Mouse (Mus musculus) heart, postnatal 25 days (tissue): Measurements from ENCODE around the gene Gm7579. TPM values are rescaled to one million over a fixed set of nuclear protein-coding genes. Genes with fewer than 3 reads are reported as not detected.
"Not testable (repeated sequence)": the region's sequence is repeated elsewhere in the genome, so short reads cannot be mapped to it uniquely, and the experiment has no call there.

Experiments
- DNase-seq: peaks from one replicate; pipeline ENCODE4 v3.0.0; 2022; ENCODE audit warnings: low spot score
- intact Hi-C: fragments of 180-260 bp; cut with DNase I; formaldehyde crosslinking; loops from one replicate; pipeline ENCODE4 v1.15.1; 2025
- total RNA-seq, 2 experiments: library from RNA; stranded (reverse); gene quantifications; 2 replicates each; pipeline ENCODE4 v1.2.3; 2021

Gm7579 gene
- not detected for total RNA-seq

DNA sequence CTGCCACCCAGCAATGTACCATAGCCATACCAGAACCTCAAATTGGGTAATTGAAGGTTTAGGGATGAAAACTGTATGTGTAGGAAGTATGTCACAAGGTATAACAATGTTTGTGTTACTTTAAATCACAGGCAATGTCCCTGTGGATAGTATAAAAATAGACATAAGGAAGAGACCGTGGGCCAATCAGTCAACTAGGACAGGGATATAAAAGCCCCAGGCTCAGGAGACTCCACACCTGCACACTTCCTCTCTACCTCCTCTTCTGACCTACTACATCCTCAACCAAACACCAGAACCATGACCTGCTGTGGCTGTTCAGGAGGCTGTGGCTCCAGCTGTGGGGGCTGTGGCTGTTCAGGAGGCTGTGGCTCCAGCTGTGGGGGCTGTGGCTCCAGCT, at the start of gene Gm7579:
Gm7579 (plus strand) TSS at position 301 of the 400 bp plus-strand sequence.
- no peak for DNase-seq
- intact Hi-C loops: no loop called here

DNA sequence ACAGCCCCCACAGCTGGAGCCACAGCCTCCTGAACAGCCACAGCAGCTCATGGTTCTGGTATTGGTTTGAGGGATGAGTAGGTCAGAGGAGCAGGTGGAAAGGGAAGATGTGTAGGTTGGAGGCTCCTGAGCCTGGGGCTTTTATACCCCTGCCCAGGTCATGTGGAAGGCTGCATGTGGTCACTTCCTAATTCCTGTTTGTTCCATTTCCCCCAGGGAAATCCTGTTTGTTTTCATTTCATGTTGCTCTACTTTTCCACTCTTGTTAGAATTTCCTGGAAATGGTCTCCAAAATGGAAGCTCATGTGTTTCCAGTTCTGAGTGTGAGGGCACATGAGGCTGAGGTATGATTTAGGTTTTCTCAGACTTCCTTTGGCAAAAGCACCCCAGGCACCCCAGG, 46.0 kb upstream of the Gm7579 start, which contains the start of gene Gm4553:
Gm4553 (minus strand) TSS at position 101 of the 400 bp plus-strand sequence.
- intact Hi-C loops, DNase-seq: not testable (repeated sequence)

DNA sequence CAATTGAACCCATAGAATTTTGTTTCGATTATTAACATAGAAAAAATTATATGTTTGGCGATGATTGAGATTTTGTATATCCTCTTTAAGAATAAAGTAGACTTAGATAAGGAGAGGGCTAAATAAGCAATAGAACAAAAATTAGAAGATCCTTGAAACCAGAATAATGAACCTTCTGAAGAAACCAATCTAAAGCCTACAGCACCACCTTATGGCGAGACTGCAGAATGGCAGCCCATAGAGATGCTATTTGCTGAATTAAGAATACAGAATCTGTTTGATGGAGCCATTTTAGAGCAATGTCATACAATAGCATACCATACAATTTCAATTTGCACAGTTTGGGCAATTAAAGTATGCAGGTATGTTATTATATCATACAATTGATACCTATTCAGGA, 41.8 kb upstream of the Gm7579 start:
- no peak for DNase-seq
- intact Hi-C loops: no loop called here

DNA sequence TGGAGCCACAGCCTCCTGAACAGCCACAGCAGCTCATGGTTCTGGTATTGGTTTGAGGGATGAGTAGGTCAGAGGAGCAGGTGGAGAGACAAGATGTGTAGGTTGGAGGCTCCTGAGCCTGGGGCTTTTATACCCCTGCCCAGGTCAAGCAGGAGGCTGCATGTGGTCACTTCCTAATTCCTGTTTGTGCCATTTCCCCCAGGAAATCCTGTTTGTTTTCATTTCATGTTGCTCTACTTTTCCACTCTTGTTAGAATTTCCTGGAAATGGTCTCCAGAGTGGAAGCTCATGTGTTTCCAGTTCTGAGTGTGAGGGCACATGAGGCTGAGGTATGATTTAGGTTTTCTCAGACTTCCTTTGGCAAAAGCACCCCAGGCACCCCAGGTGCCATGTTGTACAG, 35.8 kb upstream of the Gm7579 start, which contains the start of gene Krtap5-2:
Krtap5-2 (minus strand) TSS at position 101 of the 400 bp plus-strand sequence.
- intact Hi-C loops, DNase-seq: not testable (repeated sequence)

DNA sequence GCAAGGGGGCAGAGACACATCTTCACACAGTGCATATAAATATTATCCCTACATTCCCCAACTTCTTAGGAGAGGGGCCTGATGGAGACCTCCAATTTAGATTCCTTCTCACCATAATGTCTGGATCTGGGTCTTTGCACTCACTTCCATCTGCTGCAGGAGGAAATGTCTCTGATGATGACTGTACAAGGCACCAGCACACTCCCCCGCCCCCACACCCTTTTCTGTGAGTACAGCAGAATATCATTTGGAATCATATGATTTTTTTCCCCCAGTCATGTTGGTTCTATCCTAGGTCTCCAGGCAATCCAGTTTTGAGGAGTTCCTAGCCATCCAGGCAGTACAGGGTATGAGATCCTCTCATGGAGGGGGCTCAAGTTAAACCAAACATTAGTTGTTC, 33.0 kb upstream of the Gm7579 start:
- intact Hi-C loops: no loop called here

GRCm38 (mm10) chr7:142181021-142181420, 30.6 kb upstream of the Gm7579 start:
- DNase-seq: no peak
- intact Hi-C loops: no loop called here

More for the DNA sequence above, 33.0 kb upstream of the Gm7579 start:
- DNase-seq: no peak

DNA sequence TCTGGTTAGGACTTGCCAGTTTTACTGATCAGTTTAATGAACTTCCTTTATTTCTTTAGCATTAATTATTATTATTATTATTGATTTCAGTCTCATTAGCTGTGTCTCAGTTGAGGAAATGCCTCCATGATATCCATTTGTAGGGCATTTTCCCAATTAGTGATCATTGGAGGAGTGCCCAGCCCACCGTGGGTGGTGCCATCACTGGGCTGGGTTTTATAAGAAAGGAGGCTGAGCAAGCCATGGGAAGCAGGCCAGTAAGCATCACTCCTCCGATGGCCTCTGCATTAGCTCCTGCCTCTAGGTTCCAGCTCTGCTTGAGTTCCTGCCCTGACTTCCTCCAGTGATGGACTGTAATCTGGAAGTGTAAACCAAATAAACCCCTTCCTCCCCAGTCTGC, 23.5 kb upstream of the Gm7579 start:
- no peak for DNase-seq
- intact Hi-C loops: no loop called here

DNA sequence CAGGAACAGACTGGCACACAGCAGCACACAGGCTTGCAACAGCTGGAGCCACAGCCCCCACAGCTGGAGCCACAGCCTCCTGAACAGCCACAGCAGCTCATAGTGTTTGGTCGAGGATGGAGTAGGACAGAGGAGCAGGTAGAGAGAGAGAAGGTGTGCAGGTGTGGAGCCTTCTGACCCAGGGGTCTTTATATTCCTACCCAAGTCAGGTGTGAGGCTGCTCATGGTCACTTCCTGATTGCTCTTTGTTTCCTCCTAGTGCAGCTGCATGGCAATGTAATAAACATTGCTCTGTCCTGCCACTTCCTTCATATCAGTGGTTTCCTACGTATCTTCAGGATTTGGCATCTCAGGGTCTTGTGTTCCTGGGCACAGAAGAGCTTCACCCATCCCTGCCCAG, 21.4 kb upstream of the Gm7579 start, which contains the start of gene Gm10153:
Gm10153 (minus strand) TSS at position 101 of the 400 bp plus-strand sequence.
- DNase-seq: no peak
- intact Hi-C loops: no loop called here

DNA sequence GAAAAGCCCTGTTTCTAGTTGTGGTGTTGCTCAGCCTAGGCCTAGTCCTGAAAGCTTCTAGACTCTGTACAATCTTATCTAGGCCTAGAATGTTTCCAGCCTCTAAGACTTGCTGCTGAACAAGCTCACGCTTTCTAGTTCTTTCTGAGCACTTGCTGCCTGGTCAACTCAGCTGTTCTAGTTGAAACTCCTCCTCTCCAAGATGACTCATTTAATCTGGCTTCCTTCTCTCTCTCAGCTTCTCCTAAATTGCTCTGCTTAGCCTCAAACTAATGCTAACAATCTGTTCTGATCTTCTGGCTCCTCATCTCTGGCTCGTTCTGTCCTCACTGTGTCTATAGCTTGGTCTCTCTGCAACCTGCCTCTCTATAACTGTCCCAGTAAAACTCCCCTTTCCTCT, 12.9 kb upstream of the Gm7579 start:
- DNase-seq: no peak
- intact Hi-C loops: no loop called here

DNA sequence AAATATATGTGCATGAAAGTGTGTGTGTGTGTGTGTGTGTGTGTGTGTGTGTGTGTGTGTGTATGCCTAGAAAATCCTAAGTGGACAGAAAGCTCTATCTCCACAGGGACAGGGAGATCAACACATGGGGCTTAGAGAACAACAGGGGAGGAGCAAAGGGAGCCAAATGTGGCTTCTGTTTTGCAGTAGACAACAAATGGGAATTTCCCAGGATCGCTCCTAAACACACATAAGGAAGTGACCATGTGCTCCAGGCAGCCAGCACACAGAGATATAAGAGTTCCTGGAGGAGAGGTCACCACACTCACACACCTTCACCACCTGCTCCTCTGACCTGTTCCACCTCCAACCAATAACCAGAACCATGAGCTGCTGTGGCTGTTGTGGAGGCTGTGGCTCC, 10.6 kb upstream of the Gm7579 start, which contains the start of gene Krtap5-3:
Krtap5-3 (plus strand) TSS at position 301 of the 400 bp plus-strand sequence.
- DNase-seq: no peak
- intact Hi-C loops: no loop called here

GRCm38 (mm10) chr7:142205488-142205887, 6.2 kb upstream of the Gm7579 start:
- DNase-seq: no peak
- intact Hi-C loops: no loop called here

GRCm38 (mm10) chr7:142206891-142207290, 4.8 kb upstream of the Gm7579 start:
- DNase-seq, intact Hi-C loops: not testable (repeated sequence)

DNA sequence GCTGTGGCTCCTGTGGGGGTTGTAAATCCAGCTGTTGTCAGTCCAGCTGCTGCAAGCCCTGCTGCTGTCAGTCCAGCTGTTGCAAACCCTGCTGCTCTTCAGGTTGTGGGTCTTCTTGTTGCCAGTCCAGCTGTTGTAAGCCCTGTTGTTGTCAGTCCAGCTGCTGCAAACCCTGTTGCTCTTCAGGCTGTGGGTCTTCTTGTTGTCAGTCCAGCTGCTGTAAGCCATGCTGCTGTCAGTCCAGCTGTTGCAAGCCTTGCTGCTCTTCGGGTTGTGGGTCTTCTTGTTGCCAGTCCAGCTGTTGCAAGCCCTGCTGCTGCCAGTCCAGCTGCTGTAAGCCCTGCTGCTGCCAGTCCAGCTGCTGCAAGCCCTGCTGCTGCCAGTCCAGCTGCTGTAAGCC, 477 bp downstream of the Gm7579 start:
- intact Hi-C loops, DNase-seq: not testable (repeated sequence)

GRCm38 (mm10) chr7:142224518-142224917, 12.9 kb downstream of the Gm7579 start:
- intact Hi-C loops: no loop called here
- DNase-seq: no peak

DNA sequence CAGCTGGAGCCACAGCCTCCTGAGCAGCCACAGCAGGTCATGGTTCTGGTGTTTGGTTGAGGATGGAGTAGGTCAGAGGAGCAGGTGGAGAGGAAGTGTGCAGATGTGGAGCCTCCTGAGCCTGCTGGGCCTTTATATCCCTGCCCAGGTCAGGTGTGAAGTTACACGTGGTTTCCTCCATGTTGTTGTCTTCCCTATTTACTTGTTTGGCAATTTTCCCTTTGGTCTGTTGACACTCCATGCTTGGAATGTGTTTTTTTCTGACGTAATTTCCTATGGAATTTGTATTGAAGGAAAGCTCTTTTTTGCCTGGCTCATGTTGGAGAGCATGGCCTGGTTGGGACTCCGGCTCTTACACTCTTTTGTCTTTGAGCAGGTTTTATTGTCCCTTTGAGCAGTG, 18.2 kb downstream of the Gm7579 start, which contains the start of gene Krtap5-5:
Krtap5-5 (minus strand) TSS at position 101 of the 400 bp plus-strand sequence.
- DNase-seq, intact Hi-C loops: not testable (repeated sequence)

GRCm38 (mm10) chr7:142231540-142231939, 19.9 kb downstream of the Gm7579 start:
- intact Hi-C loops: no loop called here
- DNase-seq: no peak

DNA sequence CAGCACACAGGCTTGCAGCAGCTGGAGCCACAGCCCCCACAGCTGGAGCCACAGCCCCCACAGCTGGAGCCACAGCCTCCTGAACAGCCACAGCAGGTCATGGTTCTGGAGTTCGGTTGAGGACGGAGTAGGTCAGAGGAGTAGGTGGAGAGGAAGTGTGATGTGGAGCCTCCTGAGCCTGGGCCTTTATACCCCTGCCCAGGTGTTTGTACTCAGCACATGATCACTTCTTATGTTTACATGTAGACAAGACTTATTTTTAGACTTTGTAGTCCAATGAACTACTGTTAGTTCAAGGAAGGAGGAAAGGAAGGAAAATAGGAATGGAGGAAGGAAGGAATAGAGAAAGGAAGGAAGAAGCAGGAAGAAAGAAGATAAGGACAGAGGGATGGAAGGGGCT, 29.3 kb downstream of the Gm7579 start, which contains the start of gene Gm40460:
Gm40460 (minus strand) TSS at position 101 of the 400 bp plus-strand sequence.
- DNase-seq: no peak
- intact Hi-C loops: no loop called here

- DNase-seq: no peak
Measured at GRCm38 (mm10) chr7:142249824-142250223, 38.2 kb downstream of the Gm7579 start.

DNA sequence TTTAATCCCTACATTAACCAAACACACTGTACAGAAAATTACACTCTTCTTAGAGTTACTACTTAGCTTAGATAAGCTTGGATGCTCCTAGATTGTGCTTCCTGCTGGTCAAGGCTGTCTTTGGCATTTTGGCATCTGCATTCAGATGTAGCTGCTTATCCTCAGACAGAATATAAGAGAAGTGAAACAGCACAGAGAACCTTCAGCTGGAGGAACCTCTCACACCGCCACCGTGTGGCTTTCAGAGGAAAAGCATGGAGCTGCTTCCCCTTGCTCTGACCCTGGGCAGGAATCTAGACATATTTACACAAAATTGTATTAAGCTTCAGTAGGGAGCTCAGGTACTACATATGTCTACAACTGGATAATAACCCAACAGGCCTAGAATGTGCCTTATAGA, 43.9 kb downstream of the Gm7579 start:
- intact Hi-C loops: no loop called here
- no peak for DNase-seq

More at GRCm38 (mm10) chr7:142249824-142250223, 38.2 kb downstream of the Gm7579 start:
- intact Hi-C loops: loop anchor here (1.0 to 5.0 kb wide), 2 partner anchors 105 to 178 kb away; no protein-coding TSS in a partner anchor

DNA sequence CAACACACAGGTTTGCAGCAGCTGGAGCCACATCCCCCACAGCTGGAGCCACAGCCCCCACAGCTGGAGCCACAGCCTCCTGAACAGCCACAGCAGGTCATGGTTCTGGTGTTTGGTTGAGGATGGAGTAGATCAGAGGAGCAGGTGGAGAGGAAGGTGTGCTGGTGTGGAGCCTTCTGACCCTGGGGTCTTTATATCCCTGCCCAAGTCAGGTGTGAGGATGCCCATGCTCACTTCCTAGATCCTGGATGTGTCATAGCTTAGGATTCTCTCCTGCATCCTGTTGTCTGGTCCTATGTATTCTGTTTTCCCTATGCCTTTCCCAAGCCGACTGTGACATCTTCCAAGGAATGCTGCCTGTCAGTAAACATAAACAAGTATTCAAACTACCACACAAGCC, 46.6 kb downstream of the Gm7579 start, which contains the start of gene Gm2431:
Gm2431 (minus strand) TSS at position 101 of the 400 bp plus-strand sequence.
- intact Hi-C loops, DNase-seq: not testable (repeated sequence)
